Mouse (Mus musculus) kidney, adult 2 months (tissue): ENCODE results near the gene Chil3.
"Not testable (repeated sequence)": the region's sequence is repeated elsewhere in the genome, so short reads cannot be mapped to it uniquely, and the experiment has no call there.

ENCODE experiments used
- CTCF ChIP-seq: fragments of 200-500 bp; conservative IDR thresholded peaks from 2 replicates; pipeline ENCODE4 v1.5.1; 2011; ENCODE audit warnings: low read depth, mild to moderate bottlenecking, control low read depth, low read length, moderate library complexity, mixed read lengths; ENCODE audit not compliant: insufficient read depth, insufficient read length
- POLR2A ChIP-seq: fragments of 200-500 bp; IDR thresholded peaks from one replicate; pipeline ENCODE4 v1.6.1; 2011; ENCODE audit warnings: low read depth, low read length, control low read depth

GRCm38 (mm10) chr3:106197246-106197645 lies 29.9 kb upstream of the Chil3 start:
- not testable (repeated sequence) for TF ChIP-seq CTCF, POLR2A
